Mouse (Mus musculus): ENCODE results near the gene Kif2a.
"Not testable (repeated sequence)": the region's sequence is repeated elsewhere in the genome, so short reads cannot be mapped to it uniquely, and the experiment has no call there.

Gene Kif2a

GRCm38 (mm10) chr13:106936256-106937137 is 85.4 kb downstream of the Kif2a start, which contains the start of gene Ipo11:
Gene Ipo11, minus strand, starts transcription at chr13:106936958.
- peak; percentile 99 for DNase-seq (ENCODE audit: low spot score)

- DNase-seq (ENCODE audit: low spot score): no peak
Observed at GRCm38 (mm10) chr13:106935871-106936255, 86.1 kb downstream of the Kif2a start.

- DNase-seq (ENCODE audit: low spot score): no peak
Observed at GRCm38 (mm10) chr13:106929201-106929600, 92.7 kb downstream of the Kif2a start.

GRCm38 (mm10) chr13:106928296-106928695 is 93.6 kb downstream of the Kif2a start:
- no peak for DNase-seq (ENCODE audit: low spot score)

- DNase-seq (ENCODE audit: low spot score): not testable (repeated sequence)
Observed at GRCm38 (mm10) chr13:106925921-106926320, 96.0 kb downstream of the Kif2a start.

- peak; percentile 41 for DNase-seq (ENCODE audit: low spot score)
Observed at GRCm38 (mm10) chr13:106918322-106919050, 103.4 kb downstream of the Kif2a start.

GRCm38 (mm10) chr13:106913125-106913736 is 108.7 kb downstream of the Kif2a start:
- DNase-seq (ENCODE audit: low spot score): peak; percentile 14

- no peak for DNase-seq (ENCODE audit: low spot score)
Observed at GRCm38 (mm10) chr13:106910096-106910495, 111.8 kb downstream of the Kif2a start.
